Mouse (Mus musculus) heart, postnatal 0 days (tissue): ENCODE measurements around the gene Sptlc3.

Experiments used
- CTCF ChIP-seq: IDR thresholded peaks from 2 replicates; pipeline ENCODE4 v1.5.1; 2016; ENCODE audit warnings: antibody characterized with exemption, control low read depth, low read depth
- EP300 ChIP-seq: IDR thresholded peaks from 2 replicates; pipeline ENCODE4 v1.6.1; 2016; ENCODE audit warnings: antibody characterized with exemption, low read depth

- TF ChIP-seq CTCF (no peak), EP300 (no peak)
Measured at GRCm38 (mm10) chr2:139641757-139642385, 148.2 kb downstream of the Sptlc3 start.
